Mouse (Mus musculus) spleen, adult 12 weeks (tissue): ENCODE results near the gene Tanc2.

Experiments used
- DNase-seq: peaks from one replicate; pipeline ENCODE4 v3.0.0; 2022; ENCODE audit warnings: low spot score

The Tanc2 gene

DNA sequence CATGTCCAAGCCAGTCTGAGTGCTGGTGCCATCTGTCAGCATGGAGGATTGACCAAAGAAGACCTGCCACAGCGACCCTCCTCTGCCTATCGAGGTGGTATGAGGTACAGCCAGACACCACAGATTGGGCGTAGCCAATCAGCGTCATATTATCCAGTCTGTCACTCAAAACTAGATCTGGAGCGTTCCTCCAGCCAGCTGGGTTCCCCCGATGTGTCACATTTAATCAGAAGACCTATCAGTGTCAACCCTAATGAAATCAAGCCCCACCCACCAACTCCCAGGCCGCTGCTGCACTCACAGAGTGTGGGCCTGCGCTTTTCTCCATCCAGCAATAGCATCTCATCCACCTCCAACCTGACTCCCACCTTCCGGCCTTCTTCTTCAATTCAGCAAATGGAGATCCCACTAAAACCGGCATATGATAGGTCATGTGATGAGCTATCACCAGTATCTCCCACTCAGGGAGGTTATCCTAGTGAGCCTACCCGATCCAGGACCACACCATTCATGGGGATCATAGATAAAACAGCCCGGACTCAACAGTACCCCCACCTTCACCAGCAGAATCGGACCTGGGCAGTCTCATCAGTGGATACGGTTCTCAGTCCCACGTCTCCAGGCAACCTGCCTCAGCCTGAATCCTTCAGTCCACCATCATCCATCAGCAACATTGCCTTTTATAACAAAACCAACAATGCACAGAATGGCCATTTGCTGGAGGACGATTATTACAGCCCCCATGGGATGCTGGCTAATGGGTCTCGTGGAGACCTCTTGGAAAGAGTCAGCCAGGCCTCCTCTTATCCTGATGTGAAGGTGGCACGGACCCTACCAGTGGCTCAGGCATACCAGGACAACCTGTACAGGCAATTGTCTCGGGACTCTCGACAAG, 333.2 kb downstream of the Tanc2 start:
- no peak for DNase-seq

DNA sequence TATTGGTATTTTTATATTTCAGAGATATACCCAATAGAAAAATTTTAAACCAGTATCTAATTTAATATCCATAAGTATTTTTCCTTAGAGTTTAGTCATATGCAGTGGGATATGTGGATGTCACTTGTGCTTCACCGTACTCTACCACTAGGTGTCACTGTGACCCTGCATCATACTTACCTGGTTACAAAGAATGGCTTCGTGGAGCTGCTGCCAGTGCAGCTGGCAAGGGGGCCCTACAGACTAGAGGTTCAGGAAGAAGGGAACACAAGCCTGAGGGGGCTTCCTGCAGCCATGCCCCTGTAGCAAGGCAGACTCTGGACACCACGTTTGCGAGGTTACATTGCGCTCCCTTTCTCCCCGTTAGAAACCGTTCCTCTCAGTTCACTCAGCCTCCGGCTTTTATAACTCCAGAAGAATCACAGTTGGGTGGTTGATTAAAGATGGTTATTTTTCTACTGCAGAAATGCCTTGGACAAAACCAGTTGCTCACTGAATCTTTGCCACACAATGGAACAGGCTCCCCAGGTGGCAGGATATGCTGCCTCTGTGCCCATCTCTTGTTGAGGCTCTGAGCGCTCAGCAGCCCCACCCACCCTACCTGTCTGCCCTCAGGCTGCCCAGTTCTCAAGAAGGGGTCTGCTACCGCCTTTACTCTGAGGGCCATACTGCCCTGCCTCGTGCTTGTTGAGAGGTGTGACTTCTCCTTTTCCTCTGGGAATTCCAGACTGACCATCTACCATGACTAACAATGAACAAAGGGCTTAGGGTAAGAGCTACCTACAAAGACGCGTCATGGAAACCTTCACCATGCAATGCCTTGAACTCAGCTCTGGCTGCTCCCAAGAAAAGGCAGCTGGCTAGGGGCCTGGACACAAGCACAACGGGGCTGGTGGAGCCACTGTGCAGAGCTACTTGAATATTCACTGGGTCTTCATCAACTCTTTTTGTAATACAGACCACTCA, 337.6 kb downstream of the Tanc2 start:
- DNase-seq, result peak; percentile 23

DNA sequence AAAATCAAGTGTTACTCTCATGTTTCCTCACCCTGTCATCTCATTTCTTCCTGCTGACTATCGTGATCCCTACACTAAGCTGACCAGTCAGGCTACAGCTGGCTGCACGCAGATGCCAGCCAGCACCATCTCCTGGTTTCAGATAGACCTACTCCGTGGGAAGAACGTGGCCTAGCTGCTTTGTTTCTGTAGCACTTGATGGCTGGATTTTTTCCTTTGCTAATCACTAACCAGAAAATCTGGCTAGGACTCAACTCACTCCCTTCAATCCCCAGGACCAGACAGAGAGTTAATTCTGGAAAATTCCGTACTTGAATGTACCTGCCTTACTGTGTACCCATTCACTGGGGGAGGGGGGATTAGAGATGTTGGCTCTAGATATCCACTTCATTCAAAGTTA, 338.4 kb downstream of the Tanc2 start:
- no peak for DNase-seq

DNA sequence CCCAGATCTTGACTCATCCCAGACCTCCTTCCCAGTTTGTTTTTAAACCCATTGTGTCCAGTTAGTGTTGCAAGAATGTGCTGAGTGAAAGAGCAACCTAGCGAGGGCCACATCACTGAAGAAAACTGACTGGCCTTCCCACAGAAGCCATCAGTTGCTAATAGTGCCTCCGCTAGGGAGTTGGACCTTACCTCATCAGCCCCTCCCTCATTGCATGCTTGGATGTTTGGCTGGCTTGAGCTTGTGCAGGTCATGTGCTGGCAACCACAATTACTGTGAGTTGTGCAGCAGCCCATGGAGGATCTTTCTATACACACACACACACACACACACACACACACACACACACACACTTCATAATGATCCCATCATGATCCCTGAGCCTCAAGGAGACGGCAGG, 341.6 kb downstream of the Tanc2 start:
- DNase-seq, result no peak

DNA sequence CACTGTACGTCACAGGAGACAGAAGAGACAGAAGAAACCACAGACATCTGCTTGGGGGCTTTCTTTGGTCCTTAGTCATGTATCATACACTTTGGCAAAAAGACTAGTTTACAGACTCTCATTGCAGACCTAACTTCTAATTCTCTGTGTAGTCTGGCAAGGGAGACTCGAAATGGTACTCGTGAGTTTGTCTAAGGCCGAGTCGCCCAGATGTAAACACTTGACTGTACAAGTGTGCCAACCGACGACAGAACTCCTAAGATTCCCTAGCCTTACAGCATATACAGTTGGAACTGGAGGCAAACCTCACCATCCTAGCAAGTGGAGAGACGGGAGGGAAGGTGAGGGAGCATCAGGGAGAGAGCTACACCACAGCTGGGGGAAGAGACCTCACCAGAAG, 344.0 kb downstream of the Tanc2 start:
- DNase-seq, result no peak

DNA sequence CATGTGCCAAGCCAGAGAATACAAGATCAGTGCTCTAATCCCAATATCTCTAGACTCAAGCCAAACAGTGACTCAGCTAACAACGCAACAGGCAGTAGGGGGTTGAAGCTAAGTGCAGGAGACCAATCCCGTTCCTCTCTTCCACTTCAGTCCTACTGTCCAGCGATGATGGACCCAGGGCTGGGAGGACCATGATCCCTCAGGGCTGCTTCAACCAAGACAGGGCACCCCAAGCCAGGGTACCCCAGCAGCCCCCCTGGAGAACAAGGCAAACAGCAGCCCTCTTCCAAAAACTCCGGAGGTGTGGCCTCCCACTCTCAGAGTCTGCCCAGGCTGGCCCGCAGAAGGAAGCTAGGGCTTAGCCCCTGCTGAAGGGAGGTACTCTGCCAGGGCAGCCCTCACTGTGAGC, 344.5 kb downstream of the Tanc2 start:
- no peak for DNase-seq

DNA sequence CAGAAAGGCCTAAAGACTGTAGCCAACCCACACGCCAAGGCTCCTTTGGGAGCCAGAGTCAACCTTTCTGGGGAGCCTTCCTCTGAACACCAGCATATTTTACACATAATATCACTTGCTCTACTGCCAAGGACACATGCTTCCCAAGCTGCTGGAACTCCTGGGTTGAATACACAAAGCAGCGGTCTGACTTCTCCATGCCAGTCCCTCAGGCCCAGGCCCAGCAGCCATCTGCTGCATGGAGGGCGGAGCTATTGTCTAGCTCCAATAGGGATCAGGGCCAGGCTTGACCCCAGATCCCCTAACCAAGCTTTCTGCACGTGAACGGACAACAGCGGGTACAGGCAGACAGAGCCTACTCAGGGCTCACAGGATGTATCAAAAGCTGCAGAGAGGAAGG, 345.0 kb downstream of the Tanc2 start:
- no peak for DNase-seq

DNA sequence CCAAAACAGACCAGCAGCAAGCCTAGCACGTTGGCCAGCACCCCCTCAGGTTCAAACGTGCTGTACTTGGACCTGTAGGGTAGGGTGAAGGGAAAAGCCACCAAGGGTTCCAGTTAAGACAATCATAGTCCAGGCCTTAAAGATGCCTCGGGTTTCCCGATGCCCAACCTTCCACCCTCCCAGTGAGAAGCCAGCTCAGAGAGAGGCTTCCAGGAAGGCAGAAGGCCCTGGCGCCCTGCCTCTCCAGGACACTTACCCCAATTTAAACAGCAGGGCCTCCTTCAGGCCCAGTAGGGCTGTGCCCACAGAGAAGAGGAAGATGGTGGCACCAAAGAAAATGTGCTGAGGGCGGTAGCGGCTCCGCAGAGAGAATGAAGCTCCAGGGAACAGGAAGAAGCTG, 345.7 kb downstream of the Tanc2 start:
- no peak for DNase-seq

DNA sequence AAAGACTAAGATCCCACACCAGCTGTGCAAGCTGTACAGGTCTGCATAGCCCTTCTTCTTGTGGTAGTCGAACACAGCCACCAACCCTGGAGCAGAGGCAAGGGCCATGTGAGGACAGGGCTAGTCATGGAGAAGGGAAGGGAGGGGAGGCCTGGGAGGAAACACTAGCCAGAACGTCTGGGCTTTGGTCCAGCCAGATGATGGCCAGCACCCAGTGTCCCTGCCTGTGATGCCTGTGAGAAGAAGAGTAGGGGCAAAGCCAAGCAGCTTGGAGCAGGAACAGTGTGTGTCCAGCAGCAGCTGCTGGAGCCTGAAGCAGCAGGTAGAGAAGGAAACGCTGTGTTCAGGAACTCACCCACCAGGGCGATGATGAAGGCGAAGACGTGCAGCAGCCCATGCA, 346.4 kb downstream of the Tanc2 start:
- DNase-seq, result no peak

DNA sequence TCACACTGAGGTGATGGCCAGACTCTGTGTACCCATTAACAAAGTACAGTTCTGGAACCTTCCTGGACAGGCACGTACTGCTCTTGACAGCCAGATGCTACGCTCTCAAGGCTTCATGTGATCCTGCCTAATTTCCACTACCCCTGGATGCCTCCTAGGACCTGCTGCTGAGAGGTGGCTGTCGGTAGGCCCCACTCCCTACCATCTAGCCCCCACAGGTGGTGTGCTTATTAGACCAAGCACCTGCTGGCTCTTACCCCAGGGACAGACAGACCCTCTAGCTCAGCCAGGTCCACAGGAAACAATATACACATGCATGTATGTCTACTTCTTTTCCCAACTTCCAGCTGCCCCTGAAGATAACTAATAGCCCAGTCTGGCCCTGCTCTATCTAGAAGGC, 347.2 kb downstream of the Tanc2 start:
- no peak for DNase-seq

DNA sequence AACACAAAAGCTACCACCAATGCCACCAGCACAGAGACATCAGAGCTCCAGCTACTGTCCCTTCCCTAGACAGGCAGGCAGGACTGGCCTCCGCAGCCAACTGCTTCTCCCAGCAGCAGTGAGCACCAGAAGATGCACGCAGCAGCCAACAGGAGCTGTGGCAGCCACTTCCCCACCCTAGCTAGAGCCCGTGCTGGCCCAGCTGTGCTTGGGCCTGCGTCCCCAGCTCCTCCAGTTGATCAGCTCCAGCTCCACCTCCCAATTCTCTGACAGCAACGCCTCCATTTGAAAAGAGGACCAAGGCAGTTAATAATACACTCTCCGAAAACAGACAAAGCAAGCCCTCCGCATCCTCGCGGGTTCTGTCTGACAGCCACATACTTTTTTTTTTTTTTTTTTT, 349.0 kb downstream of the Tanc2 start:
- DNase-seq, result no peak

DNA sequence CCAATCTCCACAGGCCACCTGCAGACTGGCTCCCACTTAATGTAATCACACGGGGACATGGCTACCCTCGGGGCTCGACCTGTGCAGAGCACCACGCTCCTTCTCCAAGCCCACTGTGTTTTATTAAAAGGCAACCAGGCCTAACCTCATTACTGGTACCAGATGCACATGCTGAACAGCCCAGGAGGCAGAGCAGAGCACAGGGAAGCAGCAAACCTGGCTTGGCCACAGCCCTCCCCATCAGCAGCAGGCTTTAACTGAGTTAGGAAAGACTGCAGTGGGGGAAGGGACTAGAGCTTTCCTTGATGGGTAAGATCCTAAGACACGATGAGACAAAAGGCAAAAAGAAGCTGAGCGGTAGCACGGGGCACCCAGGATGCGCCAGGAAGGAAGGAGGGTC, 352.2 kb downstream of the Tanc2 start:
- DNase-seq, result no peak

DNA sequence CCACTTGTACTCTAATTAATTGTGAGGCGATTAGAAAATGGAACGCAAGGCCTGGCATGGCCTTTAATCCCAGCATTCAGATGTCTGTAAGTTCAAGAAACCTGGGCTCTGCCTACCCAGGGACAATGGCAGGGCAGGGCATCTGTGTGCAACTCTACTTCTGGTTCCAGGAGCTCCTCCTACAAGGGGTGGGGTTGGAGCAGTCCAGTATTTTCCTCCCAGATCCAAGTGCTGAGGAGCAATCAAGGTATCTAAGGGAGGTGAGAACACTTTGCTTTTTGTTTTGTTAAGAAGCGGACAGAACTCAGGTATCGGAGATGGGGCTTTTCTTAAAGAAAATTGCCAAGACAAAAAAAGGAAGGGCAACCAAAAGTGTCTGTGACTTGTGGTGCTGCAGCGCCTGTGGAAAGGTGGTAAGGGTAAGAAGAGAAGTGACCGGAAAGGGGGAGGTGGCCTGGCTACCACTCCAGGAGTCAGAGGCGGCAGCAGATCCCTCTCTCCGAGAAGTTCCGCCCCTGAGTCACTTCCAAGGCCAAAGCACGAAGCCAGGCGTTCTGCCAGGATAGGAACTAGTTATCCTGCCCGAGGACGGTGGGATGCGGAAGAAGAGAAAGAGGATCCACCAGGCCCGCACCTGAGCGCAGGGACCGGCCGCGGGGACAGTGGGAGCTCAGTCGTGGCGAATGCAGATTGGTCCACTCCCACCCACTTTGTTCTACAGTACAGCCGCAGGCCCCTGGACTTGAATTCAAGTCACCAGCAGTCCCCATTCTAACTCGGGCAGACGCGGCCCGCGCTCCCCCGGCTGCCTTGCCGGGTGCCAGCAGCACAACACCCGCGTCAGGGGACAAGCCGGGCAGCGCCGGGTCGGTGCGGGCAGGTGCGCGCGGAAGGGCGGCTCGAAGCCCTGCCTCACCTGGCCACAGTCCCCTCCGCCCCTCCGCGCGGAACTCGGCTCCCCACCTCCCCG, 353.6 kb downstream of the Tanc2 start:
- no peak for DNase-seq

DNA sequence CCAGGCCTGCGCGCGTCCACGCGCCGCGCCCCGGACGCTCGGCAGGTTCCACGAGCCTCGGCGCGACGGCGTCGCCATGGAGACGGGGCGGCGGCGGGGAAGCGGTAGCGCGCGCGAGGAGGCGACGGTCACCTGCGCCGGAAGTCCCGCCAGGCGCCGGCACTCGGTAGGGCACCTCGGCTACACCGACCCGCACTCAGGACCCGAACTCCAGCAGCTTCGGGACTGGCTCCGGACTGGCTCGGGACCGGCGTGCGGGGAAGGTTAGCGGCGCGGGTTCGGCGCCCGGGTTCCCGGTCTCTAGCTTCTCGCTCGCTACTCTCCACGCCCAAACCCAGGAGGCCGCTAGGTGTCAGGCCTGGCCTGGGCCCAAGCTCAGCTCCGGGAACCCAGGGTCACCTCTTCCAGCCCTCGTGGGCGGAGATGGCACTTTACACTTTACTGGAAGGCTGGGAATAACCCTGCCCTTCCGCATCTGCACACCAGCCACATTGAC, 354.4 kb downstream of the Tanc2 start:
- DNase-seq, result peak; percentile 17

DNA sequence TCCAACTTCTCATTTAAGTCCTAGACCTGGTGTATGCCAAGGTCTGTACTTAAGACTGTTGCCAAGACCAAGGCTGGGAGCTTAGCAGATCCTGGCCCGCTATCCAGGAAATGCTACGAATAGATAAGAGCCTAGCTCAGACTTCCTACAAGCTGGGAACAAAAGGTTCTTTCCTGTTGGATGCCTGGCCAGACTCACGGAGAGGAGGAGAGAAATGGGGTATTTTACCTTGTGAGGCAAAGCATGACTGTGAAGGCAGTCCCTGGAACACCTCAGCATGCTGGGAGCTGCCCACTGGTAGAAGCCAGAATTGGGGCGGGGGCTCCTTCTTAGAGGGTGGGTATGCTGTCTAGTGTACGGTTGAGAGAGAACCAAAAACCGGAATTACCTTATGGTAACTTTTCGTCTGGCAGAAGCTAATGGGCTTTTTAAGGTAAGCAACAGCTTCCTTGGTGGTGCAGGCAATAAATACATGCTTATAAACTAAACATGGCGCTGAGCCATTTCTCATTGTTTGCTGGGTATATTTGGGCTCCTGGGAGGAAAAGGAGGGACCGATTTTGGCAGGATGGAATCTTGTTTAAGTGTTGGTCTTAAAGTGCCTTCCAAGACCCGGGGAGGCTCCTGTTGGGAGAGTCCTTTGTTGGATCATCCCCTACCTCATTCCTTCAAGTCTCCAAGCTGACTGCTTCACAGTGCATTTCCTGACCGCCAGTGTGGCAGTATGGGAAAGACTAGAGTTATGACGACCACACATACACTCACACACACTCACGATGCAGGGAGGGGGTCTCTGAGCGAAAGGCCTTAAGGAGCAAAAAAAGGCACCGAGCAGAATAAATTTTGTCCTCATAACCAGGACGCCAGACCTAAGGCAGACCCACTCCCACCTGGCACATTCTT, 355.2 kb downstream of the Tanc2 start:
- no peak for DNase-seq

DNA sequence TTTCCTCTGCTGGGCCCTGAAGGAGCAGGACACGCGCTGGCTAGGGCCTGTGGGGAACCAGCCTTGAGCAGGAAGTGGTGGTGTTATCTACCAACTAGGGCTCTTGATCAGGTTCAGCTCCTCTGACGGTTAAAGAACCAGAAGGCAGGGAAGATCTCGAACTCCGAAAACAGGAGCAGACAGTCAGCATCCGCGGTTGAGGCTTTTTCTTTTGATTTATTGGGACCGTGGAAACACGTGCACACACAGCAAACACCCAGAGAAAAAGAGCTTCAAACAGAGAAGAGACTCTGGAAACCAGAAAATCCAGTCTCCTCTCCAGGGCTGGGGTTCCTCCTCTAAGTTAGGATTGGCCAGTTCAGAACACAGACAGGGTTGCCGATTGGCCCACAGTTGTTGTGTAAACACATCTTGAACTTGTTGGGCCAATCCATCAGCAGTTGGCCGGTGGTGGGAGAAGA, 356.9 kb downstream of the Tanc2 start:
- DNase-seq, result no peak

DNA sequence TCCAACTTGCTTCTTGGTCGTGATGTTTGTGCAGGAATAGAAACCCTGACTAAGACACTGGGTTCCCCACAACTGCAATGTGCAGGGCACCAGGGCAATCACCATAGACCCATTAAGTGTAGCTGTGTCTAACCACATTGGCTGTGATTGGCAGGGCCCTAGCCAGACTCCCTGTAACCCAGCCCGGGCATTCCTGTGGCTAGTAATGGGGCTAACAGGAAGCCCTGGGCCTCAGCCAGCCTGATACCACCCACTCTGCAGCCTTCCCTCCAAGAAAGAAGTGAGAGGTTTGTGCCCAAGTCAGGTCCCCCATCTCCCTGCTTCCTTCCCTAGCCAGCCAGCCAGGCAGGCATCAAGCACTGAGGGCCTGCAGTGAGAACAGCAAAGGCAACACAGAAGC, 358.5 kb downstream of the Tanc2 start:
- DNase-seq, result no peak

DNA sequence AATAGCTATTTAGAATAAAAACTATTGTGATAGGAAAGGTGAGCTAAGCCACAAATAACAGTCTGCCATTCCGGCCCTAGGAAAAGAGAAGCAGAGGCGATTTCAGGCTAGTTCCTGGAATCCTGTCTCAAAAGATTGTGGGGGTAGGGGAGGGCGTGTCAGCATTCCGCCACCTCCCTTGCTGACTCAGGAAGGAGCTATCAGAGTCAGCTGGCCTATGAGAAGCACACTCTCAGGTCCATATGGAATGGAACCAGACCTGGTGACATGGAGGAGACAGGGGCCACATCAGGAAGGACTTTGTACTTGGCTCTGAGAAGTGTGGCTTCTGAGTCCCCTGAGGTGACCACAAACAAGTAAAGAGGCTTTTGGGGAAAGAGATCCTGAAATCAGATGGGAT, 360.7 kb downstream of the Tanc2 start:
- no peak for DNase-seq

DNA sequence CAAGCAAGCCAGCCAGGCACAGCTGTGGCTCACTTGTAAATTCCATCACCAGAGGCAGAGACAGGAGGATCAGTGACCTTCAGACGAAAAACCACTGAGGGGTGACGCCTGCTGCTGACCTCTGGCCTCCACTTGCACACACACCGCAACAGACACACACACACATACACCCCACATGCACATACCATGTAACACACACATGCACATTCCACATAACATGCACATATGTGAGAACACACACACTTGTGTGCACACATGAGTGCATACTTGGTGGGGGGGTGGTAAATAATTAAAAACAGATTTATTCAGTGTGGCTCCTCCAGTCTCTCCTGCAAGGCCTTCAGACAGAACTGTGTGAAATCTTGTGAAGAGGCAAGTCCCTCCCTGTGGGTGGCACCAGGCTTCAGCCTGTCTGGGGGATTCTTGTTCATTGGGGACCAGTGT, 361.8 kb downstream of the Tanc2 start:
- no peak for DNase-seq

DNA sequence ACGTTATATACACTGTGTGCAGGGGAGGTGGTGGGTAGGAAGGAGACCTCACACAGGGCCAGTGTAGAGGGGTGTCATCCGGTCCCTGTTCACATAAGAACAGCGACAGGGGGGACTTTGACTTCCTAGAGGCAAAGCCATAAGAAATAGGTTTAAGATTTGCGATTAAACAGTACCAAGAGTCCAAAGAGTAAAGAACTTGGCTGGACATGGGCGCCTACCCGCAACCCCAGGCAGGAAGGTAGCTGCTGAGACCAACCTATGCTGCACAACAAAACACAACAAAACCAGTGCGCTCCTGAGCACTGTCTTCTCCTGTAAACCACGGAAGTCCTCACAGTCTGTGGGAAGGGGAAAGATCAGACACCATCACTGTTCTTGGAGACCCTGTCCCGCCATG, 362.3 kb downstream of the Tanc2 start:
- DNase-seq, result no peak
